Mouse (Mus musculus) gastrocnemius, adult 8-10 months (tissue): ENCODE results near the gene Hephl1. TPM values are rescaled to one million over a fixed set of nuclear protein-coding genes. Genes with fewer than 3 reads are reported as not detected.

Source experiments
- DNase-seq, 2 experiments: peaks; one replicate each; pipeline ENCODE4 v3.0.0; 2022; ENCODE audit warnings: low spot score in 2 of 2
- total RNA-seq, 4 experiments: library from RNA; stranded (reverse); gene quantifications; 2 replicates each; pipeline ENCODE4 v1.2.4; 2022

Hephl1 gene
- total RNA-seq, 4 experiments from 2014 or later, result 0.11 to 0.89 (median 0.49) TPM

GRCm38 (mm10) chr9:15018756-15019131 lies 93.2 kb downstream of the Hephl1 start:
- no peak for DNase-seq

- no peak for DNase-seq
These were observed 93.8 kb downstream of the Hephl1 start for GRCm38 (mm10) chr9:15017791-15018755.

GRCm38 (mm10) chr9:15015223-15015956 lies 96.5 kb downstream of the Hephl1 start:
- peak in 1 of 2 experiments; percentile 27 for DNase-seq

GRCm38 (mm10) chr9:15007566-15007965 lies 104.3 kb downstream of the Hephl1 start:
- no peak for DNase-seq

GRCm38 (mm10) chr9:15004298-15004685 lies 107.6 kb downstream of the Hephl1 start:
- DNase-seq, result no peak

GRCm38 (mm10) chr9:15003676-15004297 lies 108.1 kb downstream of the Hephl1 start:
- no peak for DNase-seq

- DNase-seq, result no peak
These were observed 108.8 kb downstream of the Hephl1 start for GRCm38 (mm10) chr9:15002995-15003613.

Other genes starting within 250 kb of the Hephl1 start
- gene Izumo1r, start 208.2 kb downstream of the Hephl1 start, total RNA-seq, result not detected
- 10 to 100 TPM; 26.9 to 36.7 (median 27.8) TPM for gene Panx1, start 66.6 kb downstream of the Hephl1 start, total RNA-seq
- gene Vstm5, start 126.9 kb upstream of the Hephl1 start, total RNA-seq, result not detected
- gene Med17, start 167.8 kb upstream of the Hephl1 start, total RNA-seq, result 10 to 100 TPM in 2 of 4 experiments, 1 to 10 TPM in 2; 9.5 to 11.0 (median 10.3) TPM
- 100 to 1,000 TPM in 1 of 4 experiments, 10 to 100 TPM in 3; 69.0 to 109 (median 76.8) TPM for gene Taf1d, start 194.1 kb upstream of the Hephl1 start, total RNA-seq
- gene 4931406C07Rik, start 194.3 kb upstream of the Hephl1 start, total RNA-seq, result 1 to 10 TPM; 2.3 to 6.4 (median 4.2) TPM
- gene Cep295, start 245.7 kb upstream of the Hephl1 start, total RNA-seq, result 1 to 10 TPM; 5.5 to 8.2 (median 6.4) TPM